Mouse (Mus musculus) lung, postnatal 25 days (tissue): Measurements from ENCODE around the gene Acox2.

Source experiments
- DNase-seq: peaks from one replicate; pipeline ENCODE4 v3.0.0; 2022; ENCODE audit warnings: low spot score

Gene Acox2

GRCm38 (mm10) chr14:8213803-8214224 is 45.3 kb downstream of the Acox2 start, which contains the start of gene Kctd6:
TSS of gene Kctd6 (plus strand) at chr14:8214140.
- DNase-seq = peak; percentile 97

- no peak for DNase-seq
Observed at GRCm38 (mm10) chr14:8212996-8213395, 46.2 kb downstream of the Acox2 start.

DNA sequence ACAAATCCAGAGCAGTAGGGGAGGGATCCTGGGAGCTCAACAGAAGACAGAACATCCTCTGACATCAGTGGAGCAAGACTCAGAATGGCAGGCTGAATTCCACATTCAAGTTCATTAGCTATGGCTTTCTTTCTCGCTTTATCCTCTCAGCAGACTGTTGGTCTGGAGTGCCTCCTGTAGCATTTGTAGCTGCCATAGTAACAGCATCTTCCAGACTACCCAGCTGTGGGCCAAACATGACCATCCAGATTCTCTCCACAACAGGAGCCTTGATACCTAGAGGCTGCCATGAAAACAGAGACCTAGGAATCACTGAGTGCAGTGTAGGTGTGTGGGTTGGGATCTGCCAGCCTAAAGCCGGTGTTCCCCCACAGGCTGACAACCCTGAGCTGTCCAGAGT is 49.3 kb downstream of the Acox2 start:
- no peak for DNase-seq

GRCm38 (mm10) chr14:8208876-8209275 is 50.3 kb downstream of the Acox2 start:
- DNase-seq = no peak

DNA sequence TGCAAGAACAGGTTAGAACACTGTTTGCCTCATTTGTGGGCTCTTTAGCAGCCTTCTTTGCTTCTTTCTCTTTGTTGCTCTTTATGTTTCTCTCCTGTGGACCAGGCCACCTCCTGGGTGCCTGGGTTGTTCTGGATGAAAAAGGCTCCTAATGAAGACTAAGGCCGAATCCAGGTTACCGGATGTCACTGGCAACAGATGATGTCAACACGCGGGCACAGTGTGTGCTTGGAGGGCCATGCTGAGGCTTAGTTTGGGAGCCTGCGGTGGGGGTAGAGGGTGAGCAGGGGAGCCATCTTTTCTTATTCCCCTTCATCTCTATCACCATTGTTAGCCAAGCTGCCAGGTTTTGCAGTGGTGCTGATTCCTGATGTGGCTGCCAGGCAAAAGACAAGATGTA is 51.6 kb downstream of the Acox2 start:
- no peak for DNase-seq

DNA sequence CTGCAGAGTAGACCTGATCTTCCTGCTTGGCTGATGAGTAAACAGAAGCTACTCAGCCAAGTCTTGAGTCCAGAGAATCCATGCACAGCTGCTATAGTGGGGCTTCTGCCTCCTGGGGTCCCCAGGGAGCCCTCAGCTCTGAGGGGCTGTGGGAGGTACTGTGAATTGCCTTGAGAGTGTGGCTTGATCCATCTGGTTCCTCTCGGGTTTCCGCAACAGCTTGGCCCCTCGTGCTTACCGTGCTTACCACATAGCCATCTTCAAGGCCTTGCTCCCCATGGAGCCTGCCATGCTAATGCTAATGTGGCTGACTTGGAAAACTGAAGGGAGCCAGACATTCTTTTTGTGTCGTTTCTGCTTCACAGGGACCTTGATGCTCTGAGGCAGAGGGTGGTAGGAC is 52.0 kb downstream of the Acox2 start:
- no peak for DNase-seq

DNA sequence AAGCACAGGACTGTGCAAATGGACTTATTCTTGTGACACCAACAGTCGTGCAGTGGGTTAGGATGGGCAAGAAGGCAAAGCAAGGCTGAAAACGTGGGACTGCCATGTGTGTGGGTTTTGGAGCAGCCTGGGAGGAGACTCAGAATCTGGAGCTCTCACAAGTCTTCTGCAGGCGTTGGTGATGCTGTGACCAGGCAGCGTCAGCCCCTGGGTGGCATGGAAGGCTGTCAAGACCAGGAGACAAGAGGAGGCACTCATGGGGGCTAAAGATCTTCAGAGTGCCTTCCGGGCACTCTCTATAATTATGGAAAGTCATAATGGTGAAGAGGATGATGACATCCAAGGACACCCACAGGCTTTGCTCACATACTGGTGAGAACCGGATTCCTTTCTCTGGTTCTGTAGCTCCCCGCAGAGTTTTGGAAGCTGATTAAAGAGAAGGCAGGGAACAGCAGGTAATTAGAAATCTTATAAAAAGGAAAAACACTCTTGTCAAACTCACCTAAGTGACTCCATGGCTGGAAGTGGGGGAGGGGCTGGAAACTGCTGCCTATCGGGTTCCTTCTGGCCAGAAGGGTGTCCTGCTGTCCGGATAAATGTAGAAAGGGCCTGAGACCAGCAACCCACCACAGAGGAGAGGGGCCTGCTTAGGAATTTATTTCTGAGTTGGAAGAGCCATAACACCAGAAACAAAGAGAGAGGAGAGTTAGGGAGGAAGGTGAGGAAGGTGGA is 52.8 kb downstream of the Acox2 start:
- DNase-seq = no peak

- DNase-seq = no peak
Observed at GRCm38 (mm10) chr14:8201715-8202114, 57.4 kb downstream of the Acox2 start.

DNA sequence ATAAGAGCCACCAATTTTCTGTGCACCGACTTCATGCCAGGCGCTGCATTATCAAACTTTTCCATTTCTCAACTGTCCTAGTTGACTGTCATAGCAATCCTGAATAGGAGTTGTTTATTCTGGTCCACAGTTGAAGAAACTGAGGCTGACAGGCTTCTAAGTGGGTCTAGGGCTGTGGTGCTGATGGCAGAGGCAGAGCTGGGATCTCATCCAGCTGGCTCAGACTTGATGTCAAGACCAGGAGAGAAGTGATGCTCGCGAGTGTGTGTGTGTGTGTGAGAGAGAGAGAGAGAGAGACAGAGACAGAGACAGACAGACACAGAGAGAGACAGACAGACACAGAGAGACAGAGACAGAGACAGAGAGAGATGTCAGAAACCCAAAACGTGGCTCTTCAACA is 58.4 kb downstream of the Acox2 start:
- DNase-seq = no peak

DNA sequence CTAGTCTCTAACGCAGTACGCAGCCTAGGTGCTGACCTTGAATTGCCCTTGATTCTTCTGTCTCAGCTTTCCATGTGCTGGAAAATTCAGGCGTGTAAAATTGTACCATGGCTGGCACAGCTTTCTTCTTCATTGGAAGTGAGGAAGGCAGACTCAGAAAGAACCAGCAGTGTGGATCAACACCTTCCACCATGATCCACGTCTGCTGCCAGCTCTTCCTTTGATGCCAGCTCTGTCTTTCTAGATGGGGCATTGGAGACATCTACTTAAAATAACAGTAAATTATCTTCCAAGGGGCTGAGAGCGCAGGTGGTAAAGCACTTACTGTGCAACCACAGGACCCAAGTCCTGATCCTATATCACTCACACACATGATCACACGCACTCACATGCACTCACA is 66.4 kb downstream of the Acox2 start:
- DNase-seq = no peak

- DNase-seq = no peak
Observed at GRCm38 (mm10) chr14:8191331-8191965, 67.7 kb downstream of the Acox2 start.

- no peak for DNase-seq
Observed at GRCm38 (mm10) chr14:8190556-8190955, 68.6 kb downstream of the Acox2 start.

DNA sequence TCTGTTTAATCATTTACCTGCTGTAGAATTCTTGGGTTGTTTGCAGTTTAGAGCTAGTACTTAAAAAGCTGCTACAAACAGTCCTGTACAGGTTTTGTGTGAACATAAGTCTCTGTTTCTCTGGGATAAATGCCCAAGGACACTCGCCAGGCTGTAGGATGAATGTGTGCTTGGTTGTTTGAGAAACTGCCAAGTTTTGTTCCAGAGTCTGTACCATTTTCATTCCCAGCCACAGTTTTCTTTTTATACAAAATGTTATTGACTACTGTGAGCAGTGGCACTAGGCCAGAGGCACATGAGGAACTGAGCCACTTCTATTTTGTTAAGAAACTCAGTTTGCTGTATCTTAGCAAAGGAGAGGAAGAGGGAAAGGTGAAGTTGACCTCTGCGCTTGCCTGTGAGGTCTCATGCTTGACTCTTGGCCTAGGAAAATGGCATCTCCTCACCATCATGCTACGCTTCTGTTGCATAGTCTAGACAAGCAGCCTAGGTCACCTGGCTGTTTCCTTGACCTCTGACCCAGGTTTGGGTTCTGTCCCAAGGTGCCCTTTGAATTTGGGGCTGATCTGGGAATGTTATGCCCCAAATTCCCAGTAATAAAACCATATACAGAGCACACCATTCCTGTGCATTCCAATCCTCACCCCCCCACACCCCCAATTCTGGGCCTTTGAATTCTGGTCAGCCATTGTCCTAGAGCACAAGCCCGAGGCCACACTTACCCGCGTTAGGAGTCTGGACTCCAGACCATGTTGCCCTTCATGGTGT is 72.7 kb downstream of the Acox2 start:
- no peak for DNase-seq

DNA sequence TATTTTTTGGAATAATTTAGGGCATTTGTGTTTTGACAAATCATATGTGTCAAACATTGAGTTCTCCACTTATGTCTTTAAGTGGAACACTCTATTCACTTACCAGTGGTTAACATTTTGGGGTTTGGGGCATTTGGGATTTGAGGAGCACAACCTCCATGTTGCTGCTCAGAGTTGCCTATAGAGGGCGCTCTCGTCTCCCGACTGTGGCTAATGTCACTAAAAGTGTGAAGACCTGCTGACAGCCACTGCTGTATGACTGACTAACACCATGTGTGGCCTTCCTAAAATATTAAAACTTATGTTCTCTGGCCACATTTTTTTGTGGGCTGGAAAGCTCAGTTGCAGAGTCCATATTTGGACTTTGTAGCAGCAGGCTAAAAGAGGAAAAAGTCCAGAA is 75.8 kb downstream of the Acox2 start:
- DNase-seq = no peak

DNA sequence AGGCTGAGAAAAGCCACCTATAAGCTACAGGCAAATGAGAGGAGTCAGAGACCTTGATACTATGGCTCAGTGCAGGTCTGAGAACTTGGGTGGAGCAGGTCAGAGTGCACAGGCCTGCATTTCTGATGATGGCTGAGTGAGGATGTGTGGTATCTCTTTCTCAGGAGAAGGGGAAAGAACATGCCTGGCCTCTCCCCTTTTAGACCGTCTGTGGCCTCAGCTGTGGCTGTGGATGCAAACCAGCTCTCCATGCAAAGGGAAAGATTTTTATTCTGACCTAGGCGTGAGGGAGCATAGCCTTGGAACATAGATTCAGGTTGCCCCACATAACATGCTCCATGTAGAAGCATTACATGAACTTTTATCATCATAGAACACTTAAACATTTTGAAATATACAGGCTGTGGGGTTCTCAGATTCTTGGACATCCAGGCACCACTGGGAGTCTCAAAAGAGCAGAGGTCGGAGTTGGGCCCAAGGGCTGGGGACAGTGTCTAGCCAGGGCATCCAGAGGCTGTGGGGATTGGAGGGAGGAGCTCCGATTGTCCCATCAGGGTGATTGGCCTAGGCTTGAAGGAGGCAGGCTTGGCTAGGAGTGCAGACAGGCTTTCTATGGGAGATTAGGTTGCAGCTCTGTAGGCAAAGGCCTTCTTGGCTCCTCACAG is 78.7 kb downstream of the Acox2 start:
- DNase-seq = no peak

DNA sequence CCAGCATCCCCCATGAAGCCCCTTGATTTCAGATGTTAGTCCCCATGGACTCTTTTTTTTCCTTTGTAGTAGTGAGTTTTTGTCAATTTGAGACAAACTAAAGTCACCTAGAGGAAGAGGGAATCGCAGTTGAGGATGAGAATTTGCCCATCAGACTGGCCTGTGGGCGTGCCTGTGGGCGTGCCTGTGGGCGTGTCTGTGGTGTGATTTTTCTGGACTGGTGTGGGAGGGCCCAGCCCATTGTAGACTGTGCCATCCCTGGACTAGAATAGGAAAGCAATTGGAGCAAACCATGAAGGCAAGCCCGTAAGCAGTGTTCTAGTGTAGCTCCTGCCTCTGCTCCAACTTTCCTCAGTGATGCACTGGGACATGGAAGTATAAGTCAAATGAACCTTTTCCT is 82.9 kb downstream of the Acox2 start:
- DNase-seq = no peak
